Mouse (Mus musculus) lung, adult 2 months (tissue): ENCODE results near the gene Exoc6b.

Experiments
- CTCF ChIP-seq: fragments of 200-500 bp; IDR thresholded peaks from 2 replicates; pipeline ENCODE4 v1.5.1; 2011; ENCODE audit warnings: mild to moderate bottlenecking, low read length, control low read depth; ENCODE audit not compliant: insufficient read depth
- POLR2A ChIP-seq: fragments of 200-500 bp; IDR thresholded peaks from 2 replicates; pipeline ENCODE4 v1.6.1; 2011; ENCODE audit warnings: low read depth, mild to moderate bottlenecking, control low read depth, low read length, borderline replicate concordance; ENCODE audit errors: extremely low read depth

GRCm38 (mm10) chr6:84691907-84692306 is 377.4 kb downstream of the Exoc6b start:
- TF ChIP-seq CTCF (no peak), POLR2A (no peak)
